Mouse (Mus musculus): ENCODE data around the gene Ift20. TPM values are rescaled to one million over a fixed set of nuclear protein-coding genes. Genes with fewer than 3 reads are reported as not detected.
"Not testable (repeated sequence)": the region's sequence is repeated elsewhere in the genome, so short reads cannot be mapped to it uniquely, and the experiment has no call there.

Ift20 gene
- total RNA-seq, 2 experiments from 2014 or later: 89.7 to 119 TPM

DNA sequence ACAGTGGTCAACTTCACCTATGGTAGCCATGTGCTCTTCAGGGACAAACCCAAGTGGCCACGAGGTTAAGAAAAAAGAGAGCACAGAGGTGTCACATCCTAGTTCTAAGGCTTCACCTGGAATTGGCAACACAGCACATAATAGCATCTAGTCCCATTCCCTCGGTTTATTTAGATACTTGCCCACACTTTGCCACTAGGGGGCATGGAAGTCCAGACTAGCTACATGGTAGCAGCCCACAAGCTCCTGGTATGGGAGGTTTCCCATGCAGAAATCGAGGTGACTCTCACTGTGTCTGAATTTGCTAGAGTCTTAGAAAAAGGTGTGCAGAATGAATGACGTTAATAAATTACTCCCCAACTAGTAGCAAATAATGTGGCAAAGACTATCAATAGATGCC is 24.3 kb downstream of the Ift20 start:
- ATAC-seq (ENCODE audit: poor library complexity, severe bottlenecking): peak; percentile 82

DNA sequence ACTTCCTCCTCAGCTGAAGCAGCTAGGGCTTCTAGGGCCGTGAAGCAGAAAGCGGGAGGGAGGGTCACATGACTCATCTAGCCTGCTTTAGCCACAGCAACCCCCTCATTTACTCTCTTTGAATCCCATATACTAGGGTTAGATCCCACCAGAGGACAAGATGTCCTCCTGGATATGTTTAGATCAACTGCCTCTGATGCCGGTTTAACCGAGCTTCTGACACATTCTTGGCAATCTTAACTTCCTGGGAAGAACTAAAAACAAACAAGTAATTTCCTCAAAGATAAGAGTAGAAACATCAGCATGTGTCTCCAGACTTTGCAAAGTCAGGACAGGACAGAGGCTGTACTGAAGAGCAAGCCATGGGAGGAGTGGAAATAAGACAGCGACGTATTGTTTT is 30.6 kb downstream of the Ift20 start:
- ATAC-seq (ENCODE audit: poor library complexity, severe bottlenecking): 0 out of 2 replicates have a peak, but pooled peaks have one; percentile 10

DNA sequence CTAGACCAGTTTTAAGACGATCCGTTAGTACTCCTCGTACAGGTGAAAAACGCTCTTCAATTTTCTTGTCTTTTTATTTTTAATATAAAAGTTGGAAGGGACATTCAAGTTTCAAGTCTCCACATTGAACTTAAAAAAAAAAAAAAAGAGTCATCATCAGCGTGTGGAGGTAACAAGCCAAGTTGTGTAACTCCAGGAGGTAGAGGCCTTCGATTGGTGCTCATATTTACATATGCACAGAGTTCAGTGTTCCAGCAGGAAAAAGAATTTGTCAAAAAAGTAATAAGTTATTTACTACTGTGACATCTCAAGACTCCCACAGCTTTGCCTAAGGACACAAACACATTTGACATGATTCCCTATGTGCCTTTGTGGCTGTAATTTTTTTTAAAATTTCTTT is 31.5 kb downstream of the Ift20 start:
- ATAC-seq (ENCODE audit: poor library complexity, severe bottlenecking): no peak

DNA sequence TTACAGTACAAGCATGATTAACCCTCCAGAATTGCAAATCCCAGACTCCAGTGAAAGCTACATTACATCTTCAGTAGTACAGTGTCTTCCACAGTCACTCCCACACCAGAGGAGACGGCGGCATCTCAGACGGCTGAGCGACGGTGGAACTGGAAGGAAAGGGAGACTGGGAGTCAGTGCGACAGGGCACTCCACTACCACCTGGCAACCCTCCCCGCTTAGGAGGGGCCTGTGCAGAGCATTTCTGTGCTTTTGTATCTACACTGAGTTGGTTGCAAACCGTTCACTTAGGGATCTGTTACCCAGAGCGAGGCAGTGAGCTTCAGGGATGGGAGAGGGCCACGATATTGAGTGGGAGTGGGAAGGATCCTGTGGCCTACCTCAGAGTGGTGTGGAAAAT is 32.7 kb downstream of the Ift20 start:
- no peak for ATAC-seq (ENCODE audit: poor library complexity, severe bottlenecking)

DNA sequence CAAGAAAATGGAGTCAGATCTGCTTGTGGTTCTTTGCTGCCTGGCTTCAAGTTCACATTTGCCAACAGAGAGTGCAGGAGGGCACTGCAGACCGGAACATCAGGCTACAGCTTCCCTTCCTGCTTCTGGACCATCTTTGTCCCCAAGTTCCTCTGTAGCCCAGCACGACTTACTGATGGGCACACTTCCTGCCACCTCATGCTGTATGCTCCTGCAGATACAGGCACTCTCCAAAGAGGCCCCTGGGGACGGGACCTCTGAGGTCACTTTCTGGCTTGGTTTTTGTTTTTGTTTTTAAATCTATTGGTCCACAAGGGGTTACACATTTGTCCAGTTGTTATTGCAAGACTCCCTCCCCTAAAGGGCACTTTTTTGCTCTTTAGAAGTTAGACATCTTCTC is 33.6 kb downstream of the Ift20 start:
- no peak for ATAC-seq (ENCODE audit: poor library complexity, severe bottlenecking)

DNA sequence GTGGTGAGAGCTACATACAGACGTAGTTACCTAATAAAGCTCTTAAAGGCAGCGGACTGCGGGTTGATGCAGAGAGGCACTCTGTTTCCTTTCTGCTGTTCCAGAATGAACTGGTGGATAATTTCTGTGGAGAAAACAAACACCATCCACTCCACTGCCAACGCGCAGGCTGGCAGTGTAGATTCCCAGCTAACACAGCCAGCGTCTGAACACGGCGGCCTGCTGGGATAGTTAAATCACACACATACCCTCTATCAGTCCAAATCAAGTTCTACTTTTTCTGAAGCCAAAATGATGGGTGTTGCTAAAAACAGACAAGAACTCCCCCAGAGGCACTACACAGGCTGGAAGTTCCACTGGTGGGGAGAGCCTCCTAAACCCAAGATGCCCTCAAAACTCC is 35.3 kb downstream of the Ift20 start:
- no peak for ATAC-seq (ENCODE audit: poor library complexity, severe bottlenecking)

DNA sequence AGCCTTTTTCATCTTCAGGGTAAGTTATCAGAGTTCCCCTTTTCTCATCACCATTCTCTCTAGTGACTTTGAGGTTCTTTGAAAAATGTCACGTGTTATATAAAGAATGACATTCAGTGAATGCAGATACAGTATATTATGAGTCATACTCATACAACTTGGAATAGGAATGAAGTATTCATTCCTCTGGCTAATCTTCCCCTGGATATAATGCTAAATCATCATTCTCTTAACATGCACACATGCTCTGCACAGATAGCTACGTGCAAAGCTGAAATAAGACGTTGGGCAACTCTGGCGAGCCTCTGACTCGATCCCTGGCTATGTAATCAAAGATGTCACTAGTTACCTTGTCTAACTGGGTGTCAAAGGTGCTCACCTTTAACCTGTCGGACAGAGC is 35.7 kb downstream of the Ift20 start:
- no peak for ATAC-seq (ENCODE audit: poor library complexity, severe bottlenecking)

DNA sequence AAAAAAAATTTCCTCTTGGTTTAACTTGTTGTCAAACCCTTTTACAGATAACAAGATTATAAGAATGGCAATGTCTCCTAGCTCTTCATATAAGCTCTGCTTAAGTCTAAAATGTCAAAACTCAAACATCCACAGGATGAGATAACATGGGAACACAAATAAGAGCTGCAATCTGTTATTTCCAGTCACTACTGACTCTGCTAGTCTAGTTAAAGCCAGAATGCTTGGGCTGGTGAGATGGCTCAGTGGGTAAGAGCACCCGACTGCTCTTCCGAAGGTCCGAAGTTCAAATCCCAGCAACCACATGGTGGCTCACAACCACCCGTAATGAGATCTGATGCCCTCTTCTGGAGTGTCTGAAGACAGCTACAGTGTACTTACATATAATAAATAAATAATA is 37.9 kb downstream of the Ift20 start:
- ATAC-seq (ENCODE audit: poor library complexity, severe bottlenecking): not testable (repeated sequence)

DNA sequence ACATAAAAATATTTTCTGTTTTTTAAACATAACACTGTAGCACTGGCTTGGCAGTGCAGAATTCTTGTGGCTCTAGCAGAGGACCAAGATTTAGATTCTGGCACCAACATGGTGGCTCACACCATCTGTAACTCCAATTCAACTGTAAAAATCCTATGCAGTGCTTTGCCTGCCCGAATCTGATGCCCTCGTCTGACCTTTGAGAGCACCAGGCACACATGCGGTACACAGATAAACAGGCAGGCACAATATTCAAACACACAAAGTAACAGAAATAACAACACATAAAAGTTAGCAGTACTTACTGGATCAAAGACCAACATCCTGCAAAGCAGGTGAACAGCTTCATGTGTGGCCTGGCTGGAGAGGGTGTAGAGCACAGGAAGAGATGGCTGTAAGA is 38.4 kb downstream of the Ift20 start:
- ATAC-seq (ENCODE audit: poor library complexity, severe bottlenecking): no peak

DNA sequence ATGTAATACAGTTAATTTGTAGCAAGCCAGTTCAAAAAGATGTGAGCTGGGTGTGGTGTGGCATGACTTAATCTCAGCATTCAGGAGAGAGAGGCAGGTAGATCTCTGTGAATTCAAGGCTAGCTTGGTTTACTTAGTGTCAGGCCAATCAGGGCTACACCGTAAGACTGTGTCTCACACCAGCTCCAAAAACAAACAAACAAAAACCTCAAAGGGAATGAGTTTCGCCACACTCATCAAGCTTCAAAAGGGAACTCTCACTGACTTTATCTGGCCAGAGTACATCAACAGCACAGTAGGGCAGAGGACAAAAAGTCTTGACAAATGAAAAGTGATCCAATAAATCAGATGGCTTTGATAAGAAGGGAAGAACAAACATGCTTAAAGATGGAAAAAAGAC is 38.8 kb downstream of the Ift20 start:
- ATAC-seq (ENCODE audit: poor library complexity, severe bottlenecking): no peak

DNA sequence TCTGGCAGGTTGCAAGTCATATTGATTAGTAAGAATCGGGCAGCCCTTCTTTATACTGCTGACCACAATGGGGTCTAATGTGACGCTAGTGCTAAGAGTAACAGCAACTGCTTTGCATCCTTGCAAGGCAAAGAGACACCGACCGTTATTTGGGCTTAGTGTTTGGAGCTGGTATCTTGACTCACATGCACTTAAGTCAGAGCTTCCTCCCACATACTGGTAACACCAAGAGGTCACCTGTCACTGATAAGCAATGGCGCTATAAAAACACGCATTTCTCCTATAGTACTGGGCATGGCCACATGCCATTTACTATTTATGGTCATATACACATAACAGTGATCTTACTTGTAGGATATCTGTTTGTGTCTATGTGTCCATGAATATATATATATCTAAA is 46.7 kb downstream of the Ift20 start:
- ATAC-seq (ENCODE audit: poor library complexity, severe bottlenecking): no peak

DNA sequence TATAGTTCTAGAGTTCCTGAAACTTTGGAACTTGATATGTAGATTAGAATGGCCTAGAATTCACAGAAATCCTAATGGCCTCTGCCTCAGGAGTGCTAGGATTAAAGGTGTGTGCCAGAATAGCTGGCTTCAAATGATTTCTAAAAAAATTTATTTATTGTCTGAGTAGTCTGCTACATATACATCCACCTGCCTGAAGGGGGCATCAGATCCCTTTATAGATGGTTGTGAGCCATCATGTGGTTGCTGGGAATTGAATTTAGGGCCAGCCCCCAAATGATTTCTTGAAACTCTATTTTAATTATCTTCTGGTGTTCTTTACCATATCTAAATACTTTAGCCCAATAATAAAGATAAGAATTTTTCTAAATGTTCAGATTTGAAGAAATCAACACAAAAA is 49.9 kb downstream of the Ift20 start:
- no peak for ATAC-seq (ENCODE audit: poor library complexity, severe bottlenecking)

DNA sequence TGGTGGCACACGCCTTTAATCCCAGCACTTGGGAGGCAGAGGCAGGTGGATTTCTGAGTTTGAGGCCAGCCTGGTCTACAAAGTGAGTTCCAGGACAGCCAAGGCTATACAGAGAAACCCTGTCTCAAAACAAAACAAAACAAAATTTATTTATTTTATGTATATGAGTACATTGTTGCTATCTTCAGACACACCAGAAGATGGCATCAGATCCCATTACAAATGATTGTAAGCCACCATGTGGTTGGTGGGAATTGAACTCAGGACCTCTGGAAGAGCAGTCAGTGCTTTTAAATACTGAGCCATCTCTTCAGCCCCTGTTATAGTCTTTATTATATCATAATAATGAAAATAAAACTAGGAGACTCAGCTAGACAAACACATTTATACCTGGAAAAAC is 51.5 kb downstream of the Ift20 start:
- not testable (repeated sequence) for ATAC-seq (ENCODE audit: poor library complexity, severe bottlenecking)

Other genes with a start within 250 kb of the Ift20 start
- gene BC030499, start 245.5 kb upstream of the Ift20 start, total RNA-seq (2015): 0.56 TPM in 1 of 2 replicates, not detected in the other
- 0.18 and 0.77 TPM in 2 replicates for gene BC030499, start 245.5 kb upstream of the Ift20 start, total RNA-seq (2017)
- 23.6 and 31.6 TPM in 2 replicates for gene Spag5, start 234.8 kb upstream of the Ift20 start, total RNA-seq (2015)
- 60.7 and 63.2 TPM in 2 replicates for gene Spag5, start 234.8 kb upstream of the Ift20 start, total RNA-seq (2017)
- gene Aldoc, start 213.4 kb upstream of the Ift20 start, total RNA-seq (2015): 0.62 and 1.7 TPM in 2 replicates
- gene Aldoc, start 213.4 kb upstream of the Ift20 start, total RNA-seq (2017): 1.0 and 1.6 TPM in 2 replicates
- 31.8 and 33.5 TPM in 2 replicates for gene Pigs, start 207.9 kb upstream of the Ift20 start, total RNA-seq (2015)
- 21.5 and 22.4 TPM in 2 replicates for gene Pigs, start 207.9 kb upstream of the Ift20 start, total RNA-seq (2017)
- gene Unc119, start 192.9 kb upstream of the Ift20 start, total RNA-seq (2015): 94.0 and 96.6 TPM in 2 replicates
- 54.2 and 56.7 TPM in 2 replicates for gene Unc119, start 192.9 kb upstream of the Ift20 start, total RNA-seq (2017)
- not detected in 2 replicates for gene Foxn1, start 149.8 kb upstream of the Ift20 start, total RNA-seq (2015)
- gene Foxn1, start 149.8 kb upstream of the Ift20 start, total RNA-seq (2017): not detected in 2 replicates
- 0.51 TPM in 1 of 2 replicates, not detected in the other for gene Slc13a2, start 114.1 kb upstream of the Ift20 start, total RNA-seq (2015)
- gene Slc13a2, start 114.1 kb upstream of the Ift20 start, total RNA-seq (2017): not detected in 2 replicates
- 0.46 TPM in 1 of 2 replicates, not detected in the other for gene Slc46a1, start 70.7 kb upstream of the Ift20 start, total RNA-seq (2015)
- 0.33 and 0.77 TPM in 2 replicates for gene Slc46a1, start 70.7 kb upstream of the Ift20 start, total RNA-seq (2017)
- gene Sarm1, start 38.6 kb upstream of the Ift20 start, total RNA-seq (2015): 0.23 TPM in 1 of 2 replicates, not detected in the other
- not detected in 2 replicates for gene Sarm1, start 38.6 kb upstream of the Ift20 start, total RNA-seq (2017)
- not detected in 2 replicates for gene Vtn, start 37.3 kb upstream of the Ift20 start, total RNA-seq (2015)
- gene Vtn, start 37.3 kb upstream of the Ift20 start, total RNA-seq (2017): not detected in 2 replicates
- gene Sebox, start 32.9 kb upstream of the Ift20 start, total RNA-seq (2015): not detected in 2 replicates
- gene Sebox, start 32.9 kb upstream of the Ift20 start, total RNA-seq (2017): not detected in 2 replicates
- 18.5 and 24.4 TPM in 2 replicates for gene Tmem199, start 24.2 kb upstream of the Ift20 start, total RNA-seq (2015)
- 26.1 and 27.3 TPM in 2 replicates for gene Tmem199, start 24.2 kb upstream of the Ift20 start, total RNA-seq (2017)
- gene Poldip2, start 24.2 kb upstream of the Ift20 start, total RNA-seq (2015): 13.4 and 22.4 TPM in 2 replicates
- gene Poldip2, start 24.2 kb upstream of the Ift20 start, total RNA-seq (2017): 15.9 and 23.1 TPM in 2 replicates
- gene Tnfaip1, start within 50 bp of the Ift20 start, total RNA-seq (2015): 13.2 and 13.4 TPM in 2 replicates
- gene Tnfaip1, start within 50 bp of the Ift20 start, total RNA-seq (2017): 6.8 and 10.2 TPM in 2 replicates
- 24.9 and 25.6 TPM in 2 replicates for gene Tmem97, start 14.4 kb downstream of the Ift20 start, total RNA-seq (2015)
- gene Tmem97, start 14.4 kb downstream of the Ift20 start, total RNA-seq (2017): 12.2 and 18.0 TPM in 2 replicates
- 13.9 and 14.0 TPM in 2 replicates for gene Nlk, start 161.0 kb downstream of the Ift20 start, total RNA-seq (2015)
- 22.2 and 29.6 TPM in 2 replicates for gene Nlk, start 161.0 kb downstream of the Ift20 start, total RNA-seq (2017)
- 21.3 and 25.6 TPM in 2 replicates for gene Ccnq, start 215.4 kb downstream of the Ift20 start, total RNA-seq (2015)
- gene Ccnq, start 215.4 kb downstream of the Ift20 start, total RNA-seq (2017): 15.1 and 22.5 TPM in 2 replicates

All from megakaryocyte, adult 5-6 weeks (primary cell).